Mouse (Mus musculus) heart, embryonic 16.5 days (tissue): ENCODE results near the gene Ddias. TPM values are rescaled to one million over a fixed set of nuclear protein-coding genes. Genes with fewer than 3 reads are reported as not detected.

Source experiments
- ATAC-seq: fragments of 200-750 bp; cut with Nextera tagmentation; replicated peaks from 2 replicates; pipeline ENCODE4 v1.8.0; 2017; ENCODE audit warnings: moderate number of reproducible peaks; ENCODE audit not compliant: insufficient read depth, low FRiP score; ENCODE audit errors: extremely low read depth
- H3K27ac ChIP-seq: fragments of 300-500 bp; sonication (generic); 2 replicates; pipeline ENCODE4 v1.5.1; 2014; ENCODE audit warnings: mild to moderate bottlenecking, low read length, control low read depth, moderate library complexity
- H3K27me3 ChIP-seq: fragments of 300-500 bp; sonication (generic); 2 replicates; pipeline ENCODE4 v1.6.1; 2014; ENCODE audit warnings: low read length, mixed read lengths; ENCODE audit not compliant: control insufficient read depth, insufficient read depth
- H3K36me3 ChIP-seq: fragments of 300-500 bp; sonication (generic); 2 replicates; pipeline ENCODE4 v1.6.1; 2014; ENCODE audit not compliant: control insufficient read depth, insufficient read depth
- H3K4me1 ChIP-seq: fragments of 300-500 bp; sonication (generic); 2 replicates; pipeline ENCODE4 v1.6.1; 2014; ENCODE audit warnings: low read length, mixed read lengths; ENCODE audit not compliant: control insufficient read depth, insufficient read depth
- H3K4me2 ChIP-seq: fragments of 300-500 bp; sonication (generic); 2 replicates; pipeline ENCODE4 v1.6.1; 2014; ENCODE audit warnings: low read depth, mild to moderate bottlenecking, control low read depth, low read length
- H3K4me3 ChIP-seq: fragments of 300-500 bp; sonication (generic); 2 replicates; pipeline ENCODE4 v1.5.1; 2014; ENCODE audit warnings: mild to moderate bottlenecking, control low read depth, low read length
- H3K9ac ChIP-seq: fragments of 300-500 bp; sonication (generic); 2 replicates; pipeline ENCODE4 v1.6.1; 2014; ENCODE audit warnings: low read length, control low read depth
- H3K9me3 ChIP-seq: fragments of 300-500 bp; sonication (generic); replicated peaks from 2 replicates; pipeline ENCODE4 v1.6.1; 2016; ENCODE audit warnings: low read length; ENCODE audit not compliant: control insufficient read depth
- WGBS: fragments of 180-500 bp; shearing (Covaris S2); extraction: QIAGEN DNeasy Blood & Tissue Kit; methylation state at CpG from one replicate; pipeline ENCODE4 v1.1.7; 2014; 5-methylcytosine and 5-hydroxymethylcytosine counted together
- polyA plus RNA-seq: library from polyadenylated mRNA; unstranded; fragments of >200 nt; fragmentation: Nextera tagmentation; extraction: Ambion mirVana; gene quantifications from 2 replicates; pipeline ENCODE4 v1.2.1, GENCODE M21; 2015

The Ddias gene
- polyA plus RNA-seq, 1 experiment from 2014 or later, result 9.0 TPM

GRCm38 (mm10) chr7:92890211-92890610 is 16.2 kb upstream of the Ddias start:
- Histone ChIP-seq H3K9ac (no peak overlapping the region), H3K27ac (no peak overlapping the region), H3K4me1 (no peaks in the 10 kb centered on the region; the same call in 1 of the 2 replicates), H3K4me2 (no peak overlapping the region), H3K4me3 (no peak overlapping the region), H3K9me3 (no peaks in the 10 kb centered on the region), H3K27me3 (no peaks in the 10 kb centered on the region), H3K36me3 (no peaks in the 10 kb centered on the region)
- no peak for ATAC-seq
- WGBS, result 41% methylated on average over 1 of the region's 1 CpGs

GRCm38 (mm10) chr7:92887230-92887629 is 13.2 kb upstream of the Ddias start:
- Histone ChIP-seq H3K36me3 (no peaks in the 10 kb centered on the region), H3K27ac (no peak overlapping the region), H3K4me3 (no peak overlapping the region), H3K27me3 (no peaks in the 10 kb centered on the region), H3K9me3 (no peaks in the 10 kb centered on the region), H3K4me1 (no peaks in the 10 kb centered on the region; the same call in 1 of the 2 replicates), H3K9ac (no peak overlapping the region), H3K4me2 (no peak overlapping the region)
- WGBS, result 81% methylated on average over 5 of the region's 5 CpGs
- ATAC-seq, result no peak

DNA sequence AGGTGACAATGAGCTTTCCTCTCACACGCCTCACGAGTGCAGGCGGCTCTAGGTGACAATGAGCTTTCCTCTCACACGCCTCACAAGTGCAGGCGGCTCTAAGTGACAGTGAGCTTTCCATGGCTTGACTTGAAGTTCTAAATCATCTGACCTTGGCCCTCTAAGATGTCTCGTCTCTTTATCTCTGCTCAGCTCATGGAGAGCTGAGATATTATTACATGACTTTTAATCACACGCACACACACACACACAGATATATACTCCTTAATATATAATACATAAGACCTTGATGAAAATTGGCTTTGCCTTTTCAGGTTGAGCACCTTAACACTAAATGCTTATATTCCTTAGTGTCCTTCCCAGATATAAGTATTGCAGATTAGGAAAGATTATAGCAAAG is 12.8 kb upstream of the Ddias start:
- WGBS, result 44% methylated on average over 7 of the region's 7 CpGs

GRCm38 (mm10) chr7:92884998-92885660 is 11.1 kb upstream of the Ddias start:
- H3K36me3 ChIP-seq, result no peaks in the 10 kb centered on the region
- H3K4me1 ChIP-seq, result no peaks in the 10 kb centered on the region; the same call in 1 of the 2 replicates
- no peak overlapping the region for H3K4me2 ChIP-seq
- no peak overlapping the region for H3K9ac ChIP-seq
- no peak overlapping the region for H3K4me3 ChIP-seq
- ATAC-seq, result no peak
- no peak overlapping the region for H3K27ac ChIP-seq
- WGBS, result 76% methylated on average over 6 of the region's 6 CpGs
- H3K27me3 ChIP-seq, result no peaks in the 10 kb centered on the region
- no peaks in the 10 kb centered on the region for H3K9me3 ChIP-seq

More for the DNA sequence above, 12.8 kb upstream of the Ddias start:
- no peak overlapping the region for H3K9ac ChIP-seq
- H3K4me3 ChIP-seq, result no peak overlapping the region
- H3K27ac ChIP-seq, result no peak overlapping the region
- H3K27me3 ChIP-seq, result no peaks in the 10 kb centered on the region
- H3K4me2 ChIP-seq, result no peak overlapping the region
- H3K36me3 ChIP-seq, result no peaks in the 10 kb centered on the region
- ATAC-seq, result no peak
- no peaks in the 10 kb centered on the region; the same call in 1 of the 2 replicates for H3K4me1 ChIP-seq
- no peaks in the 10 kb centered on the region for H3K9me3 ChIP-seq

DNA sequence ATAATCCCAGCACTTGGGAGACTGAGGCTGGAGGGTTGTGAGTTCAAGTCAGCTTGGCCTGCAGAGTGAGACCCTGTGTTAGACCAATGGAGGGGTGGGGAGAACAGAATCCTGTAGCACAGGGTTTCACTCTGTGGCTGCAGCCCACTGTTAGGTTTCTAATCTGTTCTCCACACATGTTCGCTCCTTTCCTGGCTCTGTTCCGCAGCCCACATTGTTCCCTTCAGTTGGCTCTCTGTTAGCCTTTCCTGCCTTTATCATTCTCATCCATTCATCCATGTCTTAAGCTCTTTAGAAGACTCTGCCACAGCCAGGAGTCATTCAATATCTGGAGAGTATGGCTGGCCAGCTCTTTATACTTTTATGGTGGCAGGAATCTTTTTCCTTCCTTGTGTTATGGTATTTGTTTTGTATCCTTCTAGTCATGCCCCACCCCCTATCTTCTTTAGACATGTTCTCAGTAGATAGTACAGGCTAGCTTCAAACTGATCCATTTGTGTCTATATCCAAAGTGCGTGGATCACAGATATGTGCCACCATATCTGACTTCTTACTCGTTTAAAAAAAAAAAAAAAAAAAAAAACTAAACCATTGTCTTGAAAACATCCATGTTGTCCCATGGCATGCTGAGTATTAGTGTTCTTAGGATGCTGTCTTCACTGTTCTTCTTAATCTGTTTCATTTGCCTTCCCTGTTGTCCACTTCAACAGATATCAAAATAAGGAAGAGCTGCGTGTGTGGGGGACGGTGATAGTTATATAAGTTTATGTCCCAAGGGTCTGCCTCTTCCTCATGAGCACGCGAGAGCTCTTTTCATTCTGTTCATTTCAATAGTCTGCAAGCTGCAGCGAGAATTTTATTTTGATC is 10.0 kb upstream of the Ddias start:
- H3K36me3 ChIP-seq, result no peaks in the 10 kb centered on the region
- H3K9me3 ChIP-seq, result no peaks in the 10 kb centered on the region
- WGBS, result 76% methylated on average over 9 of the region's 9 CpGs
- no peak overlapping the region for H3K9ac ChIP-seq
- peak; percentile 52 for ATAC-seq
- no peaks in the 10 kb centered on the region for H3K27me3 ChIP-seq
- no peak overlapping the region for H3K4me2 ChIP-seq
- no peaks in the 10 kb centered on the region; the same call in 1 of the 2 replicates for H3K4me1 ChIP-seq
- H3K27ac ChIP-seq, result peak overlapping the region; percentile 38
- no peak overlapping the region for H3K4me3 ChIP-seq

GRCm38 (mm10) chr7:92878575-92879285 is 4.7 kb upstream of the Ddias start:
- no peak overlapping the region for H3K4me3 ChIP-seq
- 65% methylated on average over 7 of the region's 7 CpGs for WGBS
- no peaks in the 10 kb centered on the region for H3K27me3 ChIP-seq
- H3K36me3 ChIP-seq, result no peaks in the 10 kb centered on the region
- ATAC-seq, result no peak
- H3K9ac ChIP-seq, result no peak overlapping the region
- peaks cover 5% of the 10 kb centered on the region for H3K4me1 ChIP-seq
- no peak overlapping the region for H3K4me2 ChIP-seq
- H3K9me3 ChIP-seq, result no peaks in the 10 kb centered on the region
- no peak overlapping the region for H3K27ac ChIP-seq

- Histone ChIP-seq H3K4me2 (peak overlapping the region; percentile 78), H3K4me3 (peak overlapping the region; percentile 40), H3K9me3 (no peaks in the 10 kb centered on the region), H3K27me3 (no peaks in the 10 kb centered on the region), H3K36me3 (no peaks in the 10 kb centered on the region), H3K9ac (peak overlapping the region; percentile 57; the same call in 1 of the 2 replicates), H3K27ac (peak overlapping the region; percentile 62), H3K4me1 (peaks cover 12% of the 10 kb centered on the region)
- WGBS, result 38% methylated on average over 7 of the region's 7 CpGs
- ATAC-seq, result no peak
Measured at GRCm38 (mm10) chr7:92876538-92876937, 2.5 kb upstream of the Ddias start.

DNA sequence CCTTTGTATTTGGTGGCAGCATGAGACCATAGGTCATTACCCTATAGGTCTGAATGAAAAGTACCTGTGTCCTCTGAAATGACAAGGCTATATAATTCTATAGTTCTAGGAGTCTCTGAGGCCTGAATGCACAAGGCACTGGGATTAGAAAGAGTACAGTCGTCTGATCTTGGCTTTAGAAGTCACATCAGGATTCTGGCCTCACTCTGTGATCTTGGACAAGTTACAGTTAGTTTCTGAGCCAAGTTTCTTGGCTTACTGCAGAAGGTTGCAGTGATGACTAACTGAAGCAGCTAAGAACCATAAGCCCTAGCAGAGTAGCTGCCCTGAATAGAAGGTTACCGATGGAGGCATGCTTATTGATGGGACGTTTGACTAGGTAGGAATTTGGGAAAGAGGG is 2.0 kb upstream of the Ddias start:
- H3K4me2 ChIP-seq, result peak overlapping the region; percentile 78
- no peaks in the 10 kb centered on the region for H3K9me3 ChIP-seq
- no peaks in the 10 kb centered on the region for H3K27me3 ChIP-seq
- 40% methylated on average over 3 of the region's 3 CpGs for WGBS
- H3K27ac ChIP-seq, result peak overlapping the region; percentile 99
- peak overlapping the region; percentile 72 for H3K4me3 ChIP-seq
- no peaks in the 10 kb centered on the region for H3K36me3 ChIP-seq
- peaks cover 12% of the 10 kb centered on the region for H3K4me1 ChIP-seq
- H3K9ac ChIP-seq, result peak overlapping the region; percentile 80
- no peak for ATAC-seq
